Mouse (Mus musculus): Measurements from ENCODE around the gene Abhd15.

DNA sequence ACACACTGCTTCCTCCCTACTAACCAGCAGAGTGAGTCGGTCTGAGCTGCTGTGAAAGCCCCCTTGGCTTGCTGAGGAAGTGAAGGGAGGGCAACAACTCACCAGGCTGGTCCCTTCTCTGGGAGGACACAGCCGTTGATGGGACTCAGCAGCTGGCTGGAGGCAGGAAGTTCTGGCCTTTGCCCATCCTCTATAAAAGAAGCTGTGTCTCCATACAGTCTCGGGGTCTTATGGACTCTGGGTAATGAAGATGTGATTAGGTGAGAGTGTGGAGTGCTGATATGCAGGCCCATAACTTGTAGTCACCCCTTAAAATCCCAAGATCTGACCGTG is 20.6 kb upstream of the Abhd15 start:
- TF ChIP-seq CTCF (IDR thresholded peaks at IDR 0.05) (no peak), POLR2A (IDR thresholded peaks at IDR 0.05; ENCODE audit: insufficient read depth, low read depth, low read length) (no peak)

All from heart, adult 2 months (tissue).